Mouse (Mus musculus) kidney, embryonic 16.5 days (tissue): ENCODE measurements at regions not wholly inside any gene's neighbourhood (a gene's known extent, or its start where the extent isn't known, plus 50 kb on each side); places are given as distances from the start of the nearest gene placed in this dataset.

Experiments used
- ATAC-seq: fragments of 200-750 bp; cut with Nextera tagmentation; 2 replicates; pipeline ENCODE4 v1.8.0; 2017; ENCODE audit warnings: moderate TSS enrichment; ENCODE audit not compliant: low FRiP score, low TSS enrichment
- H3K27ac ChIP-seq: fragments of 300-500 bp; sonication (generic); 2 replicates; pipeline ENCODE4 v1.5.1; 2014; ENCODE audit warnings: low read length
- H3K27me3 ChIP-seq: fragments of 300-500 bp; sonication (generic); 2 replicates; pipeline ENCODE4 v1.6.1; 2014; ENCODE audit warnings: low read length, control low read depth, mixed read lengths; ENCODE audit not compliant: insufficient read depth
- H3K36me3 ChIP-seq: fragments of 300-500 bp; sonication (generic); 2 replicates; pipeline ENCODE4 v1.6.1; 2014; ENCODE audit warnings: low read length, control low read depth, mixed read lengths; ENCODE audit not compliant: insufficient read depth
- H3K4me1 ChIP-seq: fragments of 300-500 bp; sonication (generic); 2 replicates; pipeline ENCODE4 v1.6.1; 2014; ENCODE audit warnings: low read length, control low read depth, mixed read lengths; ENCODE audit not compliant: insufficient read depth
- H3K4me2 ChIP-seq: fragments of 300-500 bp; sonication (generic); replicated peaks from 2 replicates; pipeline ENCODE4 v1.6.1; 2014; ENCODE audit warnings: low read depth, low read length
- H3K4me3 ChIP-seq: fragments of 300-500 bp; sonication (generic); 2 replicates; pipeline ENCODE4 v1.5.1; 2014; ENCODE audit warnings: mild to moderate bottlenecking, low read length
- H3K9ac ChIP-seq: fragments of 300-500 bp; sonication (generic); replicated peaks from 2 replicates; pipeline ENCODE4 v1.6.1; 2014; ENCODE audit warnings: low read length
- H3K9me3 ChIP-seq: fragments of 300-500 bp; sonication (generic); 2 replicates; pipeline ENCODE4 v1.6.1; 2016; ENCODE audit warnings: low read length, control low read depth
- WGBS: fragments of 180-500 bp; shearing (Covaris S2); extraction: QIAGEN DNeasy Blood & Tissue Kit; methylation state at CpG from one replicate; pipeline ENCODE4 v1.1.7; 2014; 5-methylcytosine and 5-hydroxymethylcytosine counted together

DNA sequence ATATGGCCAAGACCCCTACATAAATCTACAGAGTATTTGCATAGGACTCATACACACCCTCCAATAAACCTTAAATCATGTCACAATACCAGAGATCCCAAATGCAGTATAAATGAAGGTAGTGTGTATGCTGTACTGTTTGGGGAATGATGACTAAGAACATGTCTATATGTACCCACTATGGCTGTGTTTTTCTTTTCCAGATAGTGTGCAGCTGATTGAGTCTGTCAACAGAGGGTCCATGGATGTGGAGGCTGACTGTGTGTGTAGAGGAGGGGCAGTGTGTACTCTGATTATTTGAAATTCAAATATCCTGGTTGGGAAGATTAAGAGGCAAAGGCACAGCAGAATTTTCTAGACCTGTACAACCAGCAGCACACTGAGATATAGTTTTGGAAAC lies 388.6 kb downstream of the Lpin1 start:
- no peaks in the 10 kb centered on the region for H3K27me3 ChIP-seq
- H3K27ac ChIP-seq, result no peak overlapping the region
- H3K4me2 ChIP-seq, result no peak overlapping the region
- H3K4me3 ChIP-seq, result no peak overlapping the region
- no peaks in the 10 kb centered on the region for H3K36me3 ChIP-seq
- no peak overlapping the region for H3K9ac ChIP-seq
- H3K9me3 ChIP-seq, result no peaks in the 10 kb centered on the region
- H3K4me1 ChIP-seq, result no peaks in the 10 kb centered on the region
- ATAC-seq, result no peak

DNA sequence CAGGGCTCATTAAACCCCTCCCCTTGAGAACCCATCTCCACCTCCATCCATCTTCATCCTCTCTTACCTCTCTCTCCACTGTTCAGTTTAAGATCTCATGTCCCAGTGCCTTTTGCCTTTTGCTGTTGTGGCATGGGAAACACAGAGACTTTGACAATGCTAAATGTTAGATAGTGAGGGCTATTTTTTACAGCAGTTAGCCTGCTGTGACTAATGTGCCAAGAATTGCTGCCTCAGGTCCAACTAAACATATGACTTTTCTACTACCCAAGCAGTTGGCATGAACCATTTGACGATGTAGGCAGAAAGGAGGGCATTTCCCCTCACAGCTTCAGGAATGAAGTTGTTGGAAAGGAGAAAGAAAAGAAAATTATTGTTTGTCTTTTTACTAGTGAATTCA lies 389.6 kb downstream of the Lpin1 start:
- no peaks in the 10 kb centered on the region for H3K4me1 ChIP-seq
- no peaks in the 10 kb centered on the region for H3K36me3 ChIP-seq
- no peaks in the 10 kb centered on the region for H3K27me3 ChIP-seq
- no peak overlapping the region for H3K9ac ChIP-seq
- no peaks in the 10 kb centered on the region for H3K9me3 ChIP-seq
- H3K4me3 ChIP-seq, result no peak overlapping the region
- no peak overlapping the region for H3K4me2 ChIP-seq
- 84% methylated on average over 1 of the region's 1 CpGs for WGBS
- ATAC-seq, result no peak
- no peak overlapping the region for H3K27ac ChIP-seq

DNA sequence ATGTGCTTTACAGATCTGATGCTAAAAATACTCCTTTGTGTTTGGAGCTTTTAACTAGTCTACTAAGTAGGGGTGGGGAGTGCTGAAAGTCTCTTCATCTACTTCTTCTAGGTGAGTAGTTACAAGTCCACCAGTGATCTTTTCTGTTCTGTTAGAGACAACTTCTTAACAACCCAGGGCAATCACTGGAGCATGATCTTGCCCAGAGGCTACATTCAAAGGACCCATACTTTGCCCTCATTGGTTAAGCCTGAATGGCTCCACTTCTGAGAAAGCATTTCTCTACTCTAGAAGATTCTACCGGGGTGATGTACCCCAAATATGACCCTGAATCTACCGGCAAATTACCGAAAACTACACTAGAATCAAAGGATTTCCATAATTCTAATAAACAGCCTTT lies 390.2 kb downstream of the Lpin1 start:
- H3K4me2 ChIP-seq, result no peak overlapping the region
- ATAC-seq, result no peak
- H3K9ac ChIP-seq, result no peak overlapping the region
- H3K4me3 ChIP-seq, result no peak overlapping the region
- no peaks in the 10 kb centered on the region for H3K4me1 ChIP-seq
- no peaks in the 10 kb centered on the region for H3K27me3 ChIP-seq
- H3K36me3 ChIP-seq, result no peaks in the 10 kb centered on the region
- H3K9me3 ChIP-seq, result no peaks in the 10 kb centered on the region
- WGBS, result 86% methylated on average over 3 of the region's 3 CpGs
- no peak overlapping the region for H3K27ac ChIP-seq

DNA sequence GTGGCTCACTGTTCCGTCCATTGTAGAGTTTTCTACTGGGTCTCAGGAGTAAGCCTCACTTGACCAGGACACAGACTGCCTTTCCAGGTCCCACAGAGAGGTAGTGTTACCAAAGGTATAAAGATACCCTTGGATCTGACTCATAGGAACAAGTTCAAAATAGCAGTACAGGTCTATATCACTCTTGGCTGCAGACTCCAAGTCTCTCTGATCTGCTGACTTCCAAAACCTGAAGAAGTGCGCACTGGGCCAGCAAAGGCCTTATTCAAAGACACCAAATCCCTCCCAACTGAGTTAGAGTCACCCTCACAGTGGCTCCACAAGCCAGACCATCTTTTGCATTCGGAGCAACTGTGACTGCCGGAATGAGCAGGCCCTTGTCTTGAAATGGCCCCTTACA lies 391.9 kb downstream of the Lpin1 start:
- Histone ChIP-seq H3K4me2 (no peak overlapping the region), H3K4me3 (no peak overlapping the region), H3K36me3 (no peaks in the 10 kb centered on the region), H3K27ac (no peak overlapping the region), H3K9ac (no peak overlapping the region), H3K27me3 (no peaks in the 10 kb centered on the region), H3K4me1 (no peaks in the 10 kb centered on the region), H3K9me3 (no peaks in the 10 kb centered on the region)
- WGBS, result 95% methylated on average over 4 of the region's 4 CpGs
- no peak for ATAC-seq

DNA sequence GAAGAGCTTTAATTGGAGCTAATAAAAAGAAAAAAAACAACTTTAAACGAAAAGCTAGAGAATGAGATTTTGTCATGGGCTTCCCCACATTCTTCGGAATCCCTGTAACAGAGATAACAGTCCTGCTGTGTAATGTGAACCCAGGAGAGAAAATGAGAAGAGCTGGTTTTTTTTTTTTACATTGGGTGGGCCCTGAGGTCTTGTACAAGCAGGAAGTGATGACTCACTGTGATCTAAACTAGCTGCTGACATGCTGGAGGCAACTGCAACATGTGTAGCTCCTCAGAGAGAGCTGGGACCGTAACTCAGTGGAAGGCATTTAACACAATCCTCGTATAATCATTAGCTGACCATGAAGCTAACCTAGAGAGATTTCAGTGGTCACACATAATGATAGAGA lies 393.8 kb upstream of the Trib2 start:
- ATAC-seq, result peak; percentile 31; the same call in 1 of the 2 replicates
- Histone ChIP-seq H3K36me3 (no peaks in the 10 kb centered on the region), H3K4me2 (no peak overlapping the region), H3K27me3 (no peaks in the 10 kb centered on the region), H3K4me3 (no peak overlapping the region), H3K27ac (no peak overlapping the region), H3K9ac (no peak overlapping the region), H3K4me1 (0 out of 2 replicates have a peak, but pooled peaks cover 5% of the 10 kb centered on the region), H3K9me3 (no peaks in the 10 kb centered on the region; the same call in 1 of the 2 replicates)
- 25% methylated on average over 4 of the region's 4 CpGs for WGBS

DNA sequence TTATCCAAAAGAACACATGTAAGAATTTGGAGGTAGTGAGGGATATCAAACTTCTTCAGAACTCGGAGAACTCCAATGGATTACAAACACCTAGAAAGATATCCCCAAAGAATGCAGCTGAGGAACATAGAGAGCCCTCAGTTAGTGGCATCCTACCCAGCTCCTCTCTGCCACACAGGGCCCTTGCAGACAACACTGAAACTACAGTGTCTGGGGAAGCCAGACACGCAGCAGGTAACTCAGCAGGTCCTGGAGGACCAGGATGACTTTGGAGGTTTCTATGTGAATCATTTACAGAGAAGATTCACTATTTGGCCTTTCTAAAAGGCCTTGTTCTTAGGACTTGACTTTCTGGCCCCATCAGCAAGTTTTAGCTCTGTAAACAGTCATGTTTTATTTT lies 393.4 kb upstream of the Trib2 start:
- Histone ChIP-seq H3K9me3 (no peaks in the 10 kb centered on the region; the same call in 1 of the 2 replicates), H3K27ac (no peak overlapping the region), H3K4me3 (no peak overlapping the region), H3K4me1 (0 out of 2 replicates have a peak, but pooled peaks cover 5% of the 10 kb centered on the region), H3K4me2 (no peak overlapping the region), H3K36me3 (no peaks in the 10 kb centered on the region), H3K27me3 (no peaks in the 10 kb centered on the region), H3K9ac (no peak overlapping the region)
- 46% methylated on average over 2 of the region's 2 CpGs for WGBS
- no peak for ATAC-seq

DNA sequence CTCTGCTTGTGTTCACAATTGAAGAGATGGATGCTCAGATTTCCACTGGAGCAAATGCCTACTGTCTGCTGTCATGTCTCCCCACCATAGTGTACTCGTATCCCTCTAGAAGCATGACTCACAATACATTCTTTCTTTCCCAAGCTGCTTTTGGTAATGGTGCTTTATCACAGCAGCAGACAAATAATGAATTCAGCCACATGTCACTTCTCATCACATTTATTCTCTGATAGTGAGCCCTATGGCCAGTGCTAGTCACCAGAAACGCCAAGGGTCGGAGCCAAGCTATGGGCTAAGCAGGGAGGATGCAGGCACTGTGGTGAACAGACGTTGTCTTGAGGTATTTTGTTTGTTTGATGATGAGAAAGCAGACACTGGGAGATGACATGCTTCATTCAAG lies 388.2 kb upstream of the Trib2 start:
- Histone ChIP-seq H3K4me2 (no peak overlapping the region), H3K27me3 (no peaks in the 10 kb centered on the region), H3K27ac (no peak overlapping the region), H3K4me3 (no peak overlapping the region), H3K9me3 (no peaks in the 10 kb centered on the region; the same call in 1 of the 2 replicates), H3K9ac (no peak overlapping the region), H3K36me3 (no peaks in the 10 kb centered on the region), H3K4me1 (no peaks in the 10 kb centered on the region)
- WGBS, result 85% methylated on average over 4 of the region's 4 CpGs
- ATAC-seq, result no peak

DNA sequence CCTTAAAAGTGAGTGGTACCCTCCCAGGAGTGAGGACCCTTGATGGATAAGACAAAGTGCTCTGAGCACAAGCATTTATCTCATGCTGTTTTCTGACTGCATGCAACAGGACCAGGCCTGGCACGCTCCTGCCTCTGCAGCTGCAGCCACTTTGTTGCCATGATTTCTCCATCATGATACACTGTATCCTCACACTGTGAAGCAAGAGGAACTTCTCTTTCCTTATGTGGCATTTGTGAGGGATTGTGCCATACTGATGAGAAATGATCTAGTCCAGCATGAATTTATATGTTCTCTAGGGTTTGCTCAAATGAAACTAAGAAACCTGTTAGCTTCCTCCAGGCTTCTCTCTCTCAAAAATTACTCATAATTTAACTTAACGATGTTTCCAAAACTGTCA lies 380.2 kb upstream of the Trib2 start:
- Histone ChIP-seq H3K36me3 (no peaks in the 10 kb centered on the region), H3K4me3 (no peak overlapping the region), H3K4me1 (0 out of 2 replicates have a peak, but pooled peaks cover 4% of the 10 kb centered on the region), H3K27me3 (no peaks in the 10 kb centered on the region; the same call in 1 of the 2 replicates), H3K27ac (no peak overlapping the region), H3K4me2 (no peak overlapping the region), H3K9ac (no peak overlapping the region), H3K9me3 (no peaks in the 10 kb centered on the region)
- ATAC-seq, result no peak
- 87% methylated on average over 2 of the region's 2 CpGs for WGBS

DNA sequence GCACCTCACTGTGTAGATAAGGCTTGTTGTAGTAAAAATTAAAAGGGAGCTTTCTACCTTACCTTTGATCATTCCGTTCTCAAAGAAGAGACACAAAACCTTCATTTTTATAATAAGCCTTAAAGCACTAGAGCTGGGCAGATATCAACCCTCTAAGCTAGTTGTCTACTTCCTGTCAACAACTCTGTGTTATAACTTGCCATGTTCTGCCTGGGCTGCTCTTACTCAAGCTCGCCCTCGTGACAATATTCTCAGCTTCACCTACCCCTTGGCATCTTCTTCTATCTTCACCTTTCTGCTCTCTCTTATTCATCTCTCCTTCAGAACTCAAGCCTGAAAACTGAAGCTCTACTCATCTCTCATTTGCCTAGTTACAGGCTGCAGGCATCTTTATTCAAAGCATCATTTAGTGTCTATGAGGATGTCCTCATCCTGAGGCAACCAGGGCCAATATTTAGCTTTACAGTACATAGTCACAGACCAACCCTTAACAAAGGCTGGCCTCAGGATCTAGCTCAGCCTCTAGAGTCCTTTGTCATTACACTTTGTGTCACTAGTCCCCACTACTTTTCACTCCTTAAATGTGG lies 375.2 kb upstream of the Trib2 start:
- no peak overlapping the region for H3K9ac ChIP-seq
- no peaks in the 10 kb centered on the region; the same call in 1 of the 2 replicates for H3K27me3 ChIP-seq
- no peak for ATAC-seq
- H3K4me3 ChIP-seq, result no peak overlapping the region
- H3K9me3 ChIP-seq, result no peaks in the 10 kb centered on the region
- H3K4me2 ChIP-seq, result no peak overlapping the region
- H3K4me1 ChIP-seq, result 0 out of 2 replicates have a peak, but pooled peaks cover 4% of the 10 kb centered on the region
- H3K27ac ChIP-seq, result no peak overlapping the region
- H3K36me3 ChIP-seq, result no peaks in the 10 kb centered on the region
- WGBS, result 69% methylated on average over 3 of the region's 3 CpGs

DNA sequence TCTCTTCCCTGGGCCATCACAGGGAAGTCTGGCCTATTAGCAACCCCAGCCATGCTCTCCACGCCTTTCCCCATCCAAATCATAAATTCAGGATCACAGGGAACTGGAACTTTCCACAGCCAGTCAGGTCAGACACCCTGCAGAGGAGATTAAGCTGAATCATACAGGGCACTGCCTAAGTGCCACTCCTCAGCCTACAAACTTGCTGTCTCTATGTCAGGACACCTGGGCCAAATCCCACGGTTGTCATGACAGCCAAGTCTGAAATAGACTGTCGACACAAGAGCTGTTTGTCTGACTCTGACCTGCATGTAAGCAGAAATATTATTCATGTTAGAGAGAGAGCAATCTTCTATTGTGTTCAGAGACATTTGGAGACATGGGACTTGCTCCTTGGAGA lies 374.0 kb upstream of the Trib2 start:
- 50% methylated on average over 3 of the region's 3 CpGs for WGBS
- Histone ChIP-seq H3K9me3 (no peaks in the 10 kb centered on the region), H3K36me3 (no peaks in the 10 kb centered on the region), H3K27me3 (no peaks in the 10 kb centered on the region; the same call in 1 of the 2 replicates), H3K4me1 (peaks cover 9% of the 10 kb centered on the region; the same call in 1 of the 2 replicates), H3K4me3 (no peak overlapping the region), H3K27ac (no peak overlapping the region), H3K9ac (no peak overlapping the region), H3K4me2 (no peak overlapping the region)
- no peak for ATAC-seq
